Mouse (Mus musculus) forebrain, embryonic 15.5 days (tissue): ENCODE data around the gene Gm21974. TPM values are rescaled to one million over a fixed set of nuclear protein-coding genes. Genes with fewer than 3 reads are reported as not detected.
"Not testable (repeated sequence)": the region's sequence is repeated elsewhere in the genome, so short reads cannot be mapped to it uniquely, and the experiment has no call there.

Source experiments
- ATAC-seq: fragments of 200-750 bp; cut with Nextera tagmentation; replicated peaks from 2 replicates; pipeline ENCODE4 v1.8.0; 2017; ENCODE audit warnings: mild to moderate bottlenecking, moderate TSS enrichment, moderate library complexity
- H3K27ac ChIP-seq: fragments of 300-500 bp; sonication (generic); replicated peaks from 2 replicates; pipeline ENCODE4 v1.5.1; 2015; ENCODE audit warnings: mild to moderate bottlenecking, inconsistent platforms
- H3K27me3 ChIP-seq: fragments of 300-500 bp; sonication (generic); 2 replicates; pipeline ENCODE4 v1.6.1; 2015; ENCODE audit warnings: inconsistent platforms
- H3K36me3 ChIP-seq: fragments of 300-500 bp; sonication (generic); 2 replicates; pipeline ENCODE4 v1.6.1; 2015; ENCODE audit warnings: mild to moderate bottlenecking, inconsistent platforms
- H3K4me1 ChIP-seq: fragments of 300-500 bp; sonication (generic); 2 replicates; pipeline ENCODE4 v1.6.1; 2015; ENCODE audit warnings: inconsistent platforms
- H3K4me2 ChIP-seq: fragments of 300-500 bp; sonication (generic); replicated peaks from 2 replicates; pipeline ENCODE4 v1.6.1; 2015; ENCODE audit warnings: mild to moderate bottlenecking, inconsistent platforms
- H3K4me3 ChIP-seq: fragments of 300-500 bp; sonication (generic); 2 replicates; pipeline ENCODE4 v1.5.1; 2015; ENCODE audit warnings: mild to moderate bottlenecking, inconsistent platforms
- H3K9ac ChIP-seq: fragments of 300-500 bp; sonication (generic); replicated peaks from 2 replicates; pipeline ENCODE4 v1.6.1; 2015; ENCODE audit warnings: mild to moderate bottlenecking, inconsistent platforms
- H3K9me3 ChIP-seq: fragments of 300-500 bp; sonication (generic); 2 replicates; pipeline ENCODE4 v1.6.1; 2016; ENCODE audit warnings: inconsistent platforms
- WGBS: fragments of 180-500 bp; shearing (Covaris S2); methylation state at CpG from one replicate; pipeline ENCODE4 v1.1.7; 2015; ENCODE audit warnings: mixed read lengths; 5-methylcytosine and 5-hydroxymethylcytosine counted together
- polyA plus RNA-seq: library from polyadenylated mRNA; unstranded; fragments of >200 nt; fragmentation: Nextera tagmentation; extraction: Ambion mirVana; gene quantifications from 2 replicates; pipeline ENCODE4 v1.2.1, GENCODE M21; 2015

Gm21974 gene
- polyA plus RNA-seq, result not detected in 2 replicates

- WGBS, result 0% methylated on average over 26 of the region's 26 CpGs
- Histone ChIP-seq H3K9ac (peak within 1 kb of the TSS; percentile 54), H3K4me3 (peak within 1 kb of the TSS; percentile 62), H3K4me1 (peaks cover 9% of the 10 kb centered on the region), H3K9me3 (no peaks in the 10 kb centered on the region), H3K27ac (peak within 1 kb of the TSS; percentile 76), H3K4me2 (peak within 1 kb of the TSS; percentile 68), H3K27me3 (no peaks in the 10 kb centered on the region), H3K36me3 (0 out of 2 replicates have a peak, but pooled peaks cover 12% of the 10 kb centered on the region)
- ATAC-seq, result peak; percentile 98
Measured at GRCm38 (mm10) chr7:127895442-127895841, at the start of gene Gm21974, which contains the start of gene Vkorc1. Gene Gm21974 (minus strand): TSS chr7:127895454. Gene Vkorc1 (minus strand): TSS chr7:127895617.

- WGBS, result 11% methylated on average over 23 of the region's 23 CpGs
- Histone ChIP-seq H3K36me3 (no peaks in the 10 kb centered on the region), H3K4me1 (no peaks in the 10 kb centered on the region), H3K27me3 (peaks cover 12% of the 10 kb centered on the region; the same call in 1 of the 2 replicates), H3K4me2 (no peak overlapping the region), H3K9me3 (no peaks in the 10 kb centered on the region), H3K9ac (no peak overlapping the region), H3K4me3 (no peak overlapping the region), H3K27ac (no peak overlapping the region)
- ATAC-seq, result no peak
Measured at GRCm38 (mm10) chr7:127944614-127945013, 49.4 kb upstream of the Gm21974 start.

GRCm38 (mm10) chr7:127942097-127942496 lies 46.8 kb upstream of the Gm21974 start:
- not testable (repeated sequence) for H3K36me3 ChIP-seq, H3K4me2 ChIP-seq, H3K27ac ChIP-seq, H3K9ac ChIP-seq, ATAC-seq, H3K9me3 ChIP-seq, H3K4me1 ChIP-seq, H3K4me3 ChIP-seq
- 58% methylated on average over 2 of the region's 2 CpGs for whole genome bisulfite sequencing
- H3K27me3 ChIP-seq, result peaks cover 12% of the 10 kb centered on the region; the same call in 1 of the 2 replicates

GRCm38 (mm10) chr7:127936216-127936884 lies 41.1 kb upstream of the Gm21974 start:
- no peaks in the 10 kb centered on the region for H3K9me3 ChIP-seq
- ATAC-seq, result no peak
- H3K9ac ChIP-seq, result peak overlapping the region; percentile 89
- H3K4me3 ChIP-seq, result peak overlapping the region; percentile 77
- H3K36me3 ChIP-seq, result no peaks in the 10 kb centered on the region
- H3K27me3 ChIP-seq, result no peaks in the 10 kb centered on the region
- 0 out of 2 replicates have a peak overlapping the region, but pooled peaks have one; percentile 84 for H3K27ac ChIP-seq
- peaks cover 16% of the 10 kb centered on the region for H3K4me1 ChIP-seq
- H3K4me2 ChIP-seq, result peak overlapping the region; percentile 96
- WGBS, result 57% methylated on average over 18 of the region's 18 CpGs

GRCm38 (mm10) chr7:127935748-127936159 lies 40.5 kb upstream of the Gm21974 start:
- Histone ChIP-seq H3K27ac (peak overlapping the region; percentile 84), H3K27me3 (no peaks in the 10 kb centered on the region), H3K9ac (peak overlapping the region; percentile 89), H3K36me3 (no peaks in the 10 kb centered on the region), H3K4me1 (peaks cover 16% of the 10 kb centered on the region), H3K4me2 (peak overlapping the region; percentile 96), H3K9me3 (no peaks in the 10 kb centered on the region), H3K4me3 (peak overlapping the region; percentile 77)
- ATAC-seq, result peak; percentile 60
- under 1% methylated on average over 38 of the region's 38 CpGs for WGBS

- ATAC-seq, result peak; percentile 97
- H3K36me3 ChIP-seq, result no peaks in the 10 kb centered on the region
Measured at GRCm38 (mm10) chr7:127935028-127935722, 39.9 kb upstream of the Gm21974 start.

GRCm38 (mm10) chr7:127934075-127934474 lies 38.8 kb upstream of the Gm21974 start:
- Histone ChIP-seq H3K9me3 (no peaks in the 10 kb centered on the region), H3K36me3 (no peaks in the 10 kb centered on the region), H3K27ac (no peak overlapping the region), H3K4me3 (no peak overlapping the region), H3K4me2 (no peak overlapping the region), H3K4me1 (peaks cover 16% of the 10 kb centered on the region), H3K9ac (no peak overlapping the region), H3K27me3 (peaks cover 9% of the 10 kb centered on the region)
- 86% methylated on average over 5 of the region's 5 CpGs for WGBS
- no peak for ATAC-seq

More at GRCm38 (mm10) chr7:127935028-127935722, 39.9 kb upstream of the Gm21974 start:
- peak overlapping the region; percentile 89 for H3K9ac ChIP-seq
- peaks cover 16% of the 10 kb centered on the region for H3K4me1 ChIP-seq
- H3K27ac ChIP-seq, result peak overlapping the region; percentile 84
- H3K9me3 ChIP-seq, result no peaks in the 10 kb centered on the region
- peak overlapping the region; percentile 96 for H3K4me2 ChIP-seq
- peak overlapping the region; percentile 77 for H3K4me3 ChIP-seq
- WGBS, result 6% methylated on average over 31 of the region's 32 CpGs
- peaks cover 3% of the 10 kb centered on the region for H3K27me3 ChIP-seq

GRCm38 (mm10) chr7:127932273-127933031 lies 37.2 kb upstream of the Gm21974 start:
- Histone ChIP-seq H3K9ac (no peak overlapping the region), H3K4me1 (peaks cover 16% of the 10 kb centered on the region), H3K9me3 (no peaks in the 10 kb centered on the region), H3K27ac (no peak overlapping the region), H3K4me3 (no peak overlapping the region), H3K27me3 (peaks cover 20% of the 10 kb centered on the region), H3K4me2 (no peak overlapping the region), H3K36me3 (no peaks in the 10 kb centered on the region)
- 18% methylated on average over 13 of the region's 13 CpGs for WGBS
- ATAC-seq, result no peak

- Histone ChIP-seq H3K4me3 (no peak overlapping the region), H3K27ac (no peak overlapping the region), H3K27me3 (peaks cover 20% of the 10 kb centered on the region), H3K9ac (no peak overlapping the region), H3K36me3 (peaks cover 2% of the 10 kb centered on the region; the same call in 1 of the 2 replicates), H3K4me1 (peaks cover 16% of the 10 kb centered on the region), H3K4me2 (no peak overlapping the region), H3K9me3 (no peaks in the 10 kb centered on the region)
- ATAC-seq, result no peak
- 30% methylated on average over 13 of the region's 13 CpGs for WGBS
Measured at GRCm38 (mm10) chr7:127931351-127932135, 36.3 kb upstream of the Gm21974 start.

GRCm38 (mm10) chr7:127930636-127931035 lies 35.4 kb upstream of the Gm21974 start:
- H3K27me3 ChIP-seq, result peaks cover 20% of the 10 kb centered on the region
- H3K27ac ChIP-seq, result no peak overlapping the region
- no peaks in the 10 kb centered on the region for H3K9me3 ChIP-seq
- WGBS, result 69% methylated on average over 5 of the region's 5 CpGs
- H3K36me3 ChIP-seq, result peaks cover 9% of the 10 kb centered on the region
- H3K4me3 ChIP-seq, result no peak overlapping the region
- H3K4me2 ChIP-seq, result no peak overlapping the region
- H3K4me1 ChIP-seq, result peaks cover 7% of the 10 kb centered on the region
- no peak for ATAC-seq
- H3K9ac ChIP-seq, result no peak overlapping the region

- 17% methylated on average over 4 of the region's 6 CpGs for WGBS
- no peak within 1 kb of the TSS for H3K4me2 ChIP-seq
- peaks cover 20% of the 10 kb centered on the region for H3K27me3 ChIP-seq
Measured at GRCm38 (mm10) chr7:127929923-127930322, 34.7 kb upstream of the Gm21974 start, which contains the start of gene Prss8. Gene Prss8 (minus strand): TSS chr7:127930104.

More at GRCm38 (mm10) chr7:127929923-127930322, 34.7 kb upstream of the Gm21974 start, which contains the start of gene Prss8:
- no peaks in the 10 kb centered on the region for H3K9me3 ChIP-seq
- no peak for ATAC-seq
- H3K36me3 ChIP-seq, result peaks cover 14% of the 10 kb centered on the region
- H3K27ac ChIP-seq, result no peak within 1 kb of the TSS
- no peak within 1 kb of the TSS for H3K4me3 ChIP-seq
- no peak within 1 kb of the TSS for H3K9ac ChIP-seq
- peaks cover 5% of the 10 kb centered on the region for H3K4me1 ChIP-seq
